Mouse (Mus musculus): Measurements from ENCODE around the gene Katna1.

Katna1 gene

DNA sequence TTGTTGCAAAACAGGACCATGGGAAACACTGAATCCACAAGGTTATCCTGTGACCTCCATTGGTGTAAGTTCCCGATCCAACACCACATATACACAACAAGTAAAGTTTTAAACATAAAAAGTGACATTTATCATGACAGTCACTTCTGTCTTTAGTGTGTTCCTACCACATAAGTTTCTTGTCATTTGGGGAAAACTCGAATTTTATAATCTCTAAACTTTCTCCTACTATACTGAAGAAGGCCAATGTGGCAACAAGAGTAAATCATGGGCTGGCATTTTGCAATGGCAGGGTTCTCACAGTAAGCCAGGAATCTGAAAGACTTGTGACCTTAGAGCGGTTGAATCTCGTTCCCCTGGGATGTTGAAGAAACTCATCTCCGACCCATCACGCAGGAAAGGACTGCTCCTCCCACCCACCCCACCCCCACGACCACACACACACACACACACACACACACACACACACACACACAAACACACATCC is 54.0 kb downstream of the Katna1 start:
- no peak for DNase-seq (ENCODE audit: low spot score in 2 of 2)

DNA sequence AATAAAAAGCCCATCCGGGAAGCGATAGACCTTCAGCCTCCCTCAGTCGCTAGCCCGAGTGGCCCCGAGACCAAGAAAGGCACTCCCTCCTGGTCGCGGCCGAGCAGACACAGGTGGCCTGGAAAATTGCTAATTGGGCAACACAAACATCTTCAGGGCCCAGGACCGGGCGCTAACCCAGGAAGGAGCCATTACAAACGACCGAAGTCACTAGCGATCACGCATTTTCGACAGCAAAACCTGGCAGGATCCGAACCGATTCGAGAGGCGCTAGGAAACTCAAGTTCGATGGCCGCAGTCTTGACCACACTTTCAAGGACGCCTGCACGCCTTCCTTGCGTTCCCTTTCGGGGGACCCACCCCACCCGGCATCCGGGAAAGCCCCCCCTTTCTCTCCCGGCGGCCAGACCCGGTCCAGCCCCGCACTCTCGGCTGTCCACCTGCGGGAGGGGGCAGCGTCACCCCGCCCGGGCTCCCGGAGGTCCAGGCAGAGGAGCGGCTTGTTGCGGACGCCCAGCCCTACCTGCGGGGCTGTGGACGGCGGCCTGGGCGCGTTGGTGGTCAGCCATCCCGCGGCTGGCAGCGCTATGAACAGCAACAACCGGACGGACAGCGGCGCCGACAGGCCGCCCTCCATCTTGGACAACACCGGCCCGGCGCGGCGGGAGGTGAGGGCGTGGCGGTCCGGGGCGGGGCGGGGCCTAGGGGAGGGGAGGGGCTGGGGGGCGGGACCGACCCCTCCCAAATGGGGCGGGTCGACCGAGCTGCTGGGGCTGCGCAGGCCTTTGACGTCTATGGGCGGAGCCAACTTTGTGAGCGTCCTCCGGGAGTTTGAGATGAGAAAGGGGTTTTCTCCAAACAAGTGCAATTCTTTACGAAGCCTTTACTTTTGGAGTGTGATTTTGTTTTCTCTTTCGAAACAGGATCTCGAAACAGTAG is 54.7 kb downstream of the Katna1 start:
- peak; percentile 82 to 89 for DNase-seq (ENCODE audit: low spot score in 2 of 2)

DNA sequence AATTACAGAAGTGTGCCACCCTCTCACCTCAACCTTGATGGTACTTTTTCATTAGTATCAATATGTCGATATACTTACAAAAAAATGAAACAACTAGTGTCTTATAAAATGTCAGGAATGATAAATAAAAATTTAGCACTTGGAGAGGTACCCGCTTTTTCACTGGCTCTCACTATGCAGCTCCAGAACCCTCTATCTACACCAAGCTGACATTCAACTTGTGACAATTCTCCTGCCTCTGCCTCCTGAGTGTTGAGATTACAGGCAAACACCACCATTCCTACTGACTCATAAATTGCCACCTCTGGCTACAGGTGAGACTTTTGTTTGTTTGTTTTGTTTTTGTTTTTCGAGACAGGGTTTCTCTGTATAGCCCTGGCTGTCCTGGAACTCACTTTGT is 55.4 kb downstream of the Katna1 start:
- DNase-seq (ENCODE audit: low spot score in 2 of 2), result no peak

DNA sequence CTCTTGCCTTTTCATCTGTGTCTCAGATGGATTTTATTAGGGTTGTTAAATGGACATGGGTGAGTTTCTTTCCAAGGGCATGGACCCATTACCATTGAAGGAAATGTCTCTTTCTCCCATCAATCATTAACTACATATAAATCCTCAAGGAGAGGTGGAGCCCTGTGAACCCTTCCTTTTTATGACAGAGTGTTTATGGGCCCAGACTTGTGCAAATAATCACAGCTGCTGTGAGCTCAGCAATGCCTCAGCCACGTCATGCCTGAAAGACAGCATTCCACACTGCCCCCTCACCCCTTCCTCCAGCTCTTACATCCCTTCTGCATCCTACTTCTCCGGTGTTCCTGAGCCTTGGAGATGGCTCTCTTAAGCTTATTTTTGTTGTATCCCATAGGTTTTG is 61.5 kb downstream of the Katna1 start:
- DNase-seq (ENCODE audit: low spot score in 2 of 2), result no peak

DNA sequence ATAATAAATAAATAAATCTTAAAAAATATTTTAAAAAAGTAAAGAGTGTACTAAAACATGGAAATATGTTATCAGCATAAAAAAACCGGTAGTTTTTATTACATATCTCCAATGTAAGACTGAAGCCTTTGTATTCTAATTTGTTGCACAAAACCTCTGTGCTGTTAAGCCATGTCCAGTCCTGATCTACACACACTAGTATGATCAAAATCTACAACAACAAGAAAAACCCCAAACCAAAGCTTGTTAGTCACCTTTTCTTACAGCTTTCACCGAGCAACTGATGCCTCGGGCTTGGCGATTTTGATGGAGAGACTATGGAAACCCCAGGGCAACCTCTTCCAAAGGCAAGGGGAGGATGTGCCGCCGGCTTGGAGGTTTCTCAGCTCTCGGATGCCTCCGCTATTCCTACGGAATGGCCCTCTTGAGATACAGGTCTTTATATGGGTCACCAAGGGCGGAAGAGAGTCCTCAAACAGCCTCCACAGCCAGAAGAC is 66.5 kb downstream of the Katna1 start:
- DNase-seq (ENCODE audit: low spot score in 2 of 2), result no peak

DNA sequence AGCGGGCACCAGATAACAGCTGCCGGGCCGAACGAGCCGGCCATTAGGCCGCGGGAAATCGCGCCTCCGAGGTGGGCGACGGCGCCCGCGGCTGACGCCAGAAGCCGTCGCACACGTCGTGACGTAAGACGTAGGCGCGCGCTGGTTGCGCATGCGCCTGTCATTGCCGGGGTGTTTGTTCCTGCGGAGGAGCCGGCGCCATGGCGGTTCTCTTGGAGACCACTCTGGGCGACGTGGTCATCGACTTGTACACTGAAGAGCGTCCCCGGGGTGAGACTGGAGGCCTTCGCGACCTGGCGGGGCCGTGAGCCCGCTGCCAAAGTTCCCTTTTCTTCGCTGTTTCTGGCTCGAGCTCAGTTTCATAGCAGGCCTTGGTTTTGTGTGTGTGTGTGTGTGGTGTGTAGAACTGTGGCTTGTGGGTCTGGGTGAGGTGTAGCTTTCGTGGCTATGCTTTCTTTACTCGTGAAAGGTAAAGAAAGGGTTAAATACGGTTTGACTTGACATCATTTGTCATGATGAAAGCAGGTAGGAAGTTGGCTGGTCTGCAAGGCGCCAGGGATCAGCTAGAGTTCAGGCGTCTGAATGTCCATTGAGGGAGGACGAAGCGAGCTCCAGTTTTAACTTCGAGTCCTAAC is 67.1 kb downstream of the Katna1 start, which contains the start of the genes Ginm1 and Ppil4:
TSS of gene Ginm1 (minus strand) at position 74 of the 635 bp plus-strand sequence.
TSS of gene Ppil4 (plus strand) at position 141 of the 635 bp plus-strand sequence.
- DNase-seq (ENCODE audit: low spot score in 2 of 2), result peak; percentile 77 to 87

DNA sequence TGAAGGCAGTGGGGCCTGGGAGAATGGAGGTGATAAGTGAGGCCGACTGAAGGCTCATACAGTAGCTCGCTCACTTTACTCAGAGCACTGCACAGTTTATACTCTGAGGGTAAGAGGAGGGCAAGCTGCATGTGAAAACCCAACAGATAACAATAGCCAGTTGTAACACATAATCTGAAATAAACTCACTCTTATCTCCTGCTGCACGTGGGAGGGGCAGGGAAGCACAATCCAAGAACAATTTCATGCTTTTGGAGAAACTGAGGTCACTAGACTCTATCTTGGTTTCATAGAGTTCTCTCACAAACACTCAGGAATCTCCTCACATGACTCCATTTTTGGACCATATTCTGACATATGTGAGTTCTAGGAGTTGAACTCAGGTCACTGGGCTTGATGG is 75.5 kb downstream of the Katna1 start:
- DNase-seq (ENCODE audit: low spot score in 2 of 2), result no peak

DNA sequence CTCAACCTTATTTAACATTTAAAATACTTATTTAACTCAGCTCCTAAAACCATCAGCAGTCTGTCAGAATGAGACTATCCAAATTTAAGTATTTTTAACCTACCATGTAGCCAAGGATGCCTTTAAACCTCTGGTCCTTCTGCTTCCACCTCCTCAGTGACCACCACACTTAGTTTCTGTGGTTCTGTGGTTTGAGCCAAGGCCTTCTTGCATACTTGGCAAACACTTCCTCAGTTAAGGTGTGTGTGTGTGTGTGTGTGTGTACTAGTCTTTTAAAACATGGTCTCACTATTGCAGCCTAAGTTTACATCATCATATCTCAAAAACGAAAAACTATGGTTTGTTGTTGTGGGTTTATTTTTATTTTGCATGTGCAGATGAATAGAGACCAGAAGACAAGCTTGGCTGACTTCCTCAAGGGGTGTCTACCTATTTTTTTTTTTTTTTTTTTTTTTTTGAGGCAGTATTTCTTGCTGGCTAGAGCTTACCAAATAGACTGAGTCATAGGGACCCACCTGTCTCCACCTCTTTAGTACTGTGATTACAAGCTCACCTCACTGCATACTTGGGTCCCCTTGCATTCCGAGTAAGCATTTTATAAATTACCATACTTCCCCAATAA is 76.8 kb downstream of the Katna1 start:
- no peak for DNase-seq (ENCODE audit: low spot score in 2 of 2)

DNA sequence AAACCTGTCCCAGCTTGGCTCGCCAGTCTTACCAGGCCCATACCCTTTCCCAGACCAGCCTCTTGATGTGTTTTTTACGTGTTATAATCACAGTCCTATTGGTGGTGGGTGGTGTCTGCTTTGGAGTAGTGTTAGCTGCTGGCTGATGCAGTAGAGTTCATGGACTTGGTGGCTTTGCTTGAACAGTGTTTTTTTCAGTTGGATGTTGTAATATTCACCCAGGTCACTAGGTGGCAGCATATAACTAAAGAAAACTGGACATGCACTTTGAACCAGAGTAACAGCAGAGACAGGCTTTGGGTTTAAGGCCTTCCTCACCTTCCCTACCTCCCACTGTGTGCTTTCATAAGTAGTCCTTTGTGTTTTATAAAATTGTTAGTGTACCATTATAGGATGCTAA is 84.1 kb downstream of the Katna1 start:
- peak in 1 of 2 experiments; percentile 69 for DNase-seq (ENCODE audit: low spot score in 2 of 2)
